Mouse (Mus musculus): ENCODE measurements at regions not wholly inside any gene's neighbourhood (a gene's known extent, or its start where the extent isn't known, plus 50 kb on each side); places are given as distances from the start of the nearest gene placed in this dataset.
"Not testable (repeated sequence)": the region's sequence is repeated elsewhere in the genome, so short reads cannot be mapped to it uniquely, and the experiment has no call there.

GRCm38 (mm10) chr10:96410028-96410427, 206.8 kb upstream of the Btg1 start:
- no peak for DNase-seq (ENCODE audit: low spot score in 2 of 2)

GRCm38 (mm10) chr10:96414807-96415206, 202.0 kb upstream of the Btg1 start:
- DNase-seq (ENCODE audit: low spot score in 2 of 2): no peak

- DNase-seq (ENCODE audit: low spot score in 2 of 2): not testable (repeated sequence)
These were observed 195.3 kb upstream of the Btg1 start for GRCm38 (mm10) chr10:96421506-96421905.

- no peak for DNase-seq (ENCODE audit: low spot score in 2 of 2)
These were observed 189.4 kb upstream of the Btg1 start for GRCm38 (mm10) chr10:96427407-96427806.

- no peak for DNase-seq (ENCODE audit: low spot score in 2 of 2)
These were observed 186.7 kb upstream of the Btg1 start for GRCm38 (mm10) chr10:96430142-96430541.

- DNase-seq (ENCODE audit: low spot score in 2 of 2): no peak
These were observed 181.7 kb upstream of the Btg1 start for GRCm38 (mm10) chr10:96435109-96435508.

GRCm38 (mm10) chr10:96438398-96439103, 178.3 kb upstream of the Btg1 start:
- DNase-seq (ENCODE audit: low spot score in 2 of 2): no peak

GRCm38 (mm10) chr10:96442165-96442564, 174.6 kb upstream of the Btg1 start:
- no peak for DNase-seq (ENCODE audit: low spot score in 2 of 2)

GRCm38 (mm10) chr10:96450266-96450665, 166.5 kb upstream of the Btg1 start:
- no peak for DNase-seq (ENCODE audit: low spot score in 2 of 2)

GRCm38 (mm10) chr10:96454857-96455256, 161.9 kb upstream of the Btg1 start:
- DNase-seq (ENCODE audit: low spot score in 2 of 2): no peak

GRCm38 (mm10) chr10:96458551-96458950, 158.3 kb upstream of the Btg1 start:
- DNase-seq (ENCODE audit: low spot score in 2 of 2): no peak

- no peak for DNase-seq (ENCODE audit: low spot score in 2 of 2)
These were observed 157.6 kb upstream of the Btg1 start for GRCm38 (mm10) chr10:96459186-96459585.

- no peak for DNase-seq (ENCODE audit: low spot score in 2 of 2)
These were observed 156.7 kb upstream of the Btg1 start for GRCm38 (mm10) chr10:96460151-96460550.

- DNase-seq (ENCODE audit: low spot score in 2 of 2): no peak
These were observed 156.0 kb upstream of the Btg1 start for GRCm38 (mm10) chr10:96460617-96461338.

- no peak for DNase-seq (ENCODE audit: low spot score in 2 of 2)
These were observed 150.8 kb upstream of the Btg1 start for GRCm38 (mm10) chr10:96465967-96466366.

- no peak for DNase-seq (ENCODE audit: low spot score in 2 of 2)
These were observed 150.0 kb upstream of the Btg1 start for GRCm38 (mm10) chr10:96466845-96467244.

- DNase-seq (ENCODE audit: low spot score in 2 of 2): no peak
These were observed 149.1 kb upstream of the Btg1 start for GRCm38 (mm10) chr10:96467661-96468060.

GRCm38 (mm10) chr10:96471523-96471922, 145.3 kb upstream of the Btg1 start:
- DNase-seq (ENCODE audit: low spot score in 2 of 2): no peak

GRCm38 (mm10) chr10:96479350-96479749, 137.5 kb upstream of the Btg1 start:
- no peak for DNase-seq (ENCODE audit: low spot score in 2 of 2)

- no peak for DNase-seq (ENCODE audit: low spot score in 2 of 2)
These were observed 137.0 kb upstream of the Btg1 start for GRCm38 (mm10) chr10:96479786-96480185.

- peak in 1 of 2 experiments; percentile 31 for DNase-seq (ENCODE audit: low spot score in 2 of 2)
These were observed 136.1 kb upstream of the Btg1 start for GRCm38 (mm10) chr10:96480453-96481324.

- DNase-seq (ENCODE audit: low spot score in 2 of 2): no peak
These were observed 135.5 kb upstream of the Btg1 start for GRCm38 (mm10) chr10:96481325-96481638.

All from cerebellum, postnatal 4 days (tissue).